Mouse (Mus musculus) kidney, postnatal 0 days (tissue): ENCODE data around the gene Ankrd37. TPM values are rescaled to one million over a fixed set of nuclear protein-coding genes. Genes with fewer than 3 reads are reported as not detected.

Source experiments
- ATAC-seq: fragments of 200-750 bp; cut with Nextera tagmentation; replicated peaks from 2 replicates; pipeline ENCODE4 v1.8.0; 2017; ENCODE audit warnings: low read depth, moderate number of reproducible peaks, moderate TSS enrichment, moderate library complexity; ENCODE audit not compliant: low FRiP score
- DNase-seq: peaks from one replicate; pipeline ENCODE4 v3.0.0-alpha.2; 2016; ENCODE audit warnings: low spot score
- H3K27ac ChIP-seq: fragments of 300-500 bp; sonication (generic); 2 replicates; pipeline ENCODE4 v1.5.1; 2014; ENCODE audit warnings: mild to moderate bottlenecking
- H3K27me3 ChIP-seq: fragments of 300-500 bp; sonication (generic); 2 replicates; pipeline ENCODE4 v1.6.1; 2014; ENCODE audit warnings: low read length, mixed read lengths; ENCODE audit not compliant: insufficient read depth
- H3K36me3 ChIP-seq: fragments of 300-500 bp; sonication (generic); 2 replicates; pipeline ENCODE4 v1.6.1; 2014; ENCODE audit warnings: low read length, mixed read lengths; ENCODE audit not compliant: insufficient read depth
- H3K4me1 ChIP-seq: fragments of 300-500 bp; sonication (generic); replicated peaks from 2 replicates; pipeline ENCODE4 v1.6.1; 2014; ENCODE audit warnings: antibody characterized with exemption, low read length, mixed read lengths; ENCODE audit not compliant: insufficient read depth
- H3K4me2 ChIP-seq: fragments of 300-500 bp; sonication (generic); 2 replicates; pipeline ENCODE4 v1.6.1; 2014; ENCODE audit warnings: mild to moderate bottlenecking, low read length, moderate library complexity, mixed read lengths
- H3K4me3 ChIP-seq: fragments of 300-500 bp; sonication (generic); replicated peaks from 2 replicates; pipeline ENCODE4 v1.5.1; 2014; ENCODE audit warnings: low read depth, low read length
- H3K9ac ChIP-seq: fragments of 300-500 bp; sonication (generic); 2 replicates; pipeline ENCODE4 v1.6.1; 2014; ENCODE audit warnings: low read depth, low read length
- H3K9me3 ChIP-seq: fragments of 300-500 bp; sonication (generic); replicated peaks from 2 replicates; pipeline ENCODE4 v1.6.1; 2016; ENCODE audit warnings: low read length, inconsistent platforms, mixed read lengths
- CTCF ChIP-seq: IDR thresholded peaks from 2 replicates; pipeline ENCODE4 v1.5.1; 2016; ENCODE audit warnings: antibody characterized with exemption, low read depth, mild to moderate bottlenecking, moderate library complexity
- WGBS: fragments of 180-500 bp; shearing (Covaris S2); extraction: QIAGEN DNeasy Blood & Tissue Kit; methylation state at CpG from one replicate; pipeline ENCODE4 v1.1.7; 2014; 5-methylcytosine and 5-hydroxymethylcytosine counted together
- polyA plus RNA-seq: library from polyadenylated mRNA; unstranded; fragments of >200 nt; fragmentation: Nextera tagmentation; extraction: Ambion mirVana; gene quantifications from 2 replicates; pipeline ENCODE4 v1.2.1, GENCODE M21; 2015

Ankrd37 gene
- polyA plus RNA-seq: 15.9 and 17.4 TPM in 2 replicates

DNA sequence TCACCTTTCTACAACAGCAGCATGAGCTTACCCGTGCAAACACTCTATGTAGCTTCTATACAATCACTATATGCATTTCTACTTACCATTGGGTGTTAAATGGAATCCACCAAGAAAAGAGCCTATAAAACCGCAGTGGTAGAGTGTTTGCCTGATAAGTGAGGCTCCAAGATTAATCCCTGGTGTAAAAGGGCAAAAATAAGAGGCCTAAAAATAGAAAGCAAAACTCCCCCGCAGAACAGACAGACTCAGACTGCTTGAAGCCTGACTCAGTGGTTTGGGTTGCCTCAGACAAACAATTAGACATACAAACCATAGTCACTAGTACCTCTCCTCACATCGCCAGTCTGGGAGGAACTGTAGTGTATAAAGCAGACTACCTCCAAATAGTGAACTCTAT lies at the start of gene Ankrd37:
Ankrd37 (minus strand) TSS at position 112 of the 400 bp plus-strand sequence.
- Histone ChIP-seq H3K4me3 (no peak within 1 kb of the TSS), H3K4me1 (no peaks in the 10 kb centered on the region), H3K36me3 (no peaks in the 10 kb centered on the region), H3K9ac (no peak within 1 kb of the TSS), H3K9me3 (no peaks in the 10 kb centered on the region), H3K27me3 (no peaks in the 10 kb centered on the region), H3K27ac (no peak within 1 kb of the TSS), H3K4me2 (no peak within 1 kb of the TSS)
- TF ChIP-seq CTCF: no peak
- DNase-seq (no peak), ATAC-seq (no peak)
- WGBS: 67% methylated on average over 4 of the region's 4 CpGs

DNA sequence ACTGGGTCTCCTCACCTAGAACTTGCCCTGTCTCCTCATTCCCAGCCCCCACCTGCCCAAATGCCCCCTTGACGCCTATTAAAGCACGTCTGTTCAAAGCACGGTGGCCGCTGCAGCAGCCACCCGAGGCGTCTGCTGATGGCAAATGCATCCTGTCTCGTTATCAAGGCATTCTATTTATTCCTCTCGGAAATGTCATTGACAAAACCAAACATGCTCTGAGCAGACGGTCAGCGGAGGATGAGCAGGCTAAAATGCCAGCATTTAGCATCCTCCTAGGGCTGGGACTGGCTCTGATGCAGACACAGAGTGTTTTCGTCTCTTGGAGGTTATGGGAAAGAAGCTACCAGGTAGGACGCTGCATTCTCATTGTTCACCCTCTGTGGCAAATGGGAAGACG lies 34.8 kb upstream of the Ankrd37 start:
- Histone ChIP-seq H3K9ac (no peak overlapping the region), H3K4me1 (no peaks in the 10 kb centered on the region), H3K4me3 (no peak overlapping the region), H3K27me3 (no peaks in the 10 kb centered on the region), H3K9me3 (no peaks in the 10 kb centered on the region), H3K36me3 (0 out of 2 replicates have a peak, but pooled peaks cover 6% of the 10 kb centered on the region), H3K4me2 (no peak overlapping the region), H3K27ac (no peak overlapping the region)
- DNase-seq (no peak), ATAC-seq (no peak)
- TF ChIP-seq CTCF: no peak
- 73% methylated on average over 13 of the region's 13 CpGs for WGBS

DNA sequence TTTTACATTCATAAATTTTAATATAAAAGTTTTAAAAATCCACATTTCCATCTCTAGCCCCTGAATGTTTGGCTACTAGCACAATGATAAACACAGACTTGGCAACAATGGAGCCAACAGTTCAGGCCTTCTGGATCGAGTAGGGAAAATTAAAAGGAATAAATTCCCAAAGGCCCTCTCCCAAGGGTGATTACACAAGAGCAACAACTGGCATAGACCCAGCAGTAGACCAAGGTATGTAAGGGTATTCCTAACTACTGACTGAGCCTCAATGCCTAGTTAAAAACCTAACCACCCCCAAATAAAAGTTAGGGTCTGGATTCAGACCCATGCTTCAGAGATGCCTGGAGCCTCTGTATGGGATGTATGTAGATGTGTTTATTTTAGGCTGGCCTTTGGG lies 34.2 kb upstream of the Ankrd37 start:
- Histone ChIP-seq H3K4me2 (no peak overlapping the region), H3K9ac (no peak overlapping the region), H3K27me3 (no peaks in the 10 kb centered on the region), H3K27ac (no peak overlapping the region), H3K4me3 (no peak overlapping the region), H3K9me3 (no peaks in the 10 kb centered on the region), H3K4me1 (no peaks in the 10 kb centered on the region), H3K36me3 (0 out of 2 replicates have a peak, but pooled peaks cover 6% of the 10 kb centered on the region)
- 75% methylated on average over 1 of the region's 1 CpGs for WGBS
- DNase-seq: no peak
- no peak for ATAC-seq
- no peak for TF ChIP-seq CTCF

DNA sequence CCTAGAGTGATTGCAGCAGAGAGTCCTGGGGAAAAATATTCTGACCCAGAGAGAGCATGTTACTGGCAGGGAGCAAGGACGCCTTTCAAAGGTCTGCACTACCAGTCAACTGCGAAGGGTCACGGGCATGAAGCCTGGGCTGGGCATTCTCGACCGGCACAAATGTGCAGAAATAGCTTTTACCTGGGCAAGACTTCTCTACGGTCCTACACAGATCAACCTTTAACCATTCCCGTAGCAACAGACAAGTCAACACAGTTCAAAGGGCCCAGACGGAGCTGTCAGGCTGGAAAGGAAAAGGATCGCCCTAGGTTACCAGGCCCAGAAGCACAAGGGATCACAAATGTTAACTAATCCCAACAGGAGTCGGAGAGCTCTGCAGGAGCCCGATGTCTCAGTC lies 30.7 kb upstream of the Ankrd37 start:
- ATAC-seq (0 out of 2 replicates have a peak, but pooled peaks have one; percentile 21), DNase-seq (peak; percentile 14)
- no peaks in the 10 kb centered on the region for H3K36me3 ChIP-seq
- H3K9ac ChIP-seq: no peak overlapping the region
- no peak overlapping the region for H3K4me3 ChIP-seq
- H3K4me2 ChIP-seq: no peak overlapping the region
- WGBS: 59% methylated on average over 11 of the region's 11 CpGs
- no peaks in the 10 kb centered on the region for H3K4me1 ChIP-seq
- no peak overlapping the region for H3K27ac ChIP-seq
- no peak for TF ChIP-seq CTCF
- no peaks in the 10 kb centered on the region for H3K9me3 ChIP-seq
- no peaks in the 10 kb centered on the region for H3K27me3 ChIP-seq

DNA sequence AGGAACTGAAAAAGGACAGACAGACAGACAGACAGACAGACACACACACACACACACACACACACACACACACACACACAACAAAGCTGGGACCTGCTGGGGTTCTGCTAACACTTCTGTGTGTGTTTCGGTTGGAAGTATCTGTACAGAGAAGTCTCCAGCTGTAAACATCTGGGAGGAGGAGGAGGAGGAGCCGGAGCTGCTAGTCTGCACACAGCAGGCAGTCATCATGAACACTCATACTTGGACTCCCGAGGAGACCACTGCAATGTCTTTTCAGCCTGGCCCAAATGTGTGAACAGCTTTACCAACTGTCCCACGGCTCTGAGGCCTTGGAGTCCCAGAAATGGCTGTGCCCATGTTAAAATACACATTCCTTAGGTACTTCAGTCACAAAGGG lies 18.9 kb upstream of the Ankrd37 start:
- Histone ChIP-seq H3K27me3 (no peaks in the 10 kb centered on the region), H3K9ac (no peak overlapping the region), H3K4me1 (no peaks in the 10 kb centered on the region), H3K4me3 (no peak overlapping the region), H3K36me3 (no peaks in the 10 kb centered on the region), H3K9me3 (no peaks in the 10 kb centered on the region), H3K27ac (no peak overlapping the region), H3K4me2 (no peak overlapping the region)
- DNase-seq (peak; percentile 44), ATAC-seq (no peak)
- WGBS: 46% methylated on average over 4 of the region's 4 CpGs
- no peak for TF ChIP-seq CTCF

DNA sequence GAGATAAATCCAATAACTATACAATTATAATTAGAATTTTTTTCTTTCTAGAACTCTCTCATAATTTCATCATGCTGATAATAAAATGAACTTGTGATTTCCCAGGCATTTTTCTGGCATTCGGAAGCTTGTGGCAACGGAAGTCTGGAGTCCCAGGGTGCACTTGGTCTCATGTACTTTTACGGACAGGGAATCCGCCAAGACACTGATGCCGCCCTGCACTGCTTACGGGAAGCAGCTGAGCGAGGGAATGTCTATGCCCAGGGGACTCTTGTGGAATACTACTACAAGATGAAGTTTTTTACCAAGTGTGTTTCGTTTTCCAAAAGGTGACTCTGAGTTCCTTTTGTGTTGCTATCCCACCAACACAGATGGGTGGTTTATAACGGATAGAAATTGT lies 17.3 kb upstream of the Ankrd37 start:
- Histone ChIP-seq H3K36me3 (no peaks in the 10 kb centered on the region), H3K9me3 (no peaks in the 10 kb centered on the region), H3K27me3 (no peaks in the 10 kb centered on the region), H3K9ac (no peak overlapping the region), H3K27ac (no peak overlapping the region), H3K4me3 (no peak overlapping the region), H3K4me2 (no peak overlapping the region), H3K4me1 (no peaks in the 10 kb centered on the region)
- WGBS: 93% methylated on average over 9 of the region's 9 CpGs
- no peak for ATAC-seq
- no peak for DNase-seq
- no peak for TF ChIP-seq CTCF

DNA sequence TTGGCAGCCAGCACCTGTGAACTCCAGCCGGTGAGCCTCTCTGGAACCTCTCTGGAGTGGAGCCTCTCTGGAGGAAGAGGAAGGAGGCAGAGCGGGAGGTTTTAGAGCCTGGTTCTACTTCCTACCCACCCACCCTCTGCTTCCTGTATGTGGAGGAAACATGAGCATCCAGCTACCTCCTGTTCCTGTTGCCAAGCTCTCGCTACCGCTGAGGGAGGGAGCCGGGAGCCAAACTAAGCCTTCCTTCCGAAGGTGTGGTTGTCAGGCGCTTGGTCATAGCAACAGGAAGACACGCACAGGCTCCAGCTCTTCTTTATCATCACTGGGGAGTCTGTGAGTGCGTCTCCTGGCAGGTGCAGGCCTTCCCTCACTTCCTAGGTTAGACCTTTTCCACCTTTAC lies 16.7 kb upstream of the Ankrd37 start:
- no peaks in the 10 kb centered on the region for H3K9me3 ChIP-seq
- no peak overlapping the region for H3K4me2 ChIP-seq
- DNase-seq (no peak), ATAC-seq (no peak)
- H3K36me3 ChIP-seq: no peaks in the 10 kb centered on the region
- no peak for TF ChIP-seq CTCF
- no peaks in the 10 kb centered on the region for H3K4me1 ChIP-seq
- WGBS: 86% methylated on average over 9 of the region's 9 CpGs
- no peak overlapping the region for H3K27ac ChIP-seq
- H3K27me3 ChIP-seq: no peaks in the 10 kb centered on the region
- no peak overlapping the region for H3K4me3 ChIP-seq
- no peak overlapping the region for H3K9ac ChIP-seq
